Mouse (Mus musculus): ENCODE measurements around the gene Lrrc66.

Gene Lrrc66

GRCm38 (mm10) chr5:73632291-73632690 is at the start of gene Lrrc66:
TSS of gene Lrrc66 (minus strand) at chr5:73632526.
- no peak for DNase-seq (ENCODE audit: low spot score)

DNA sequence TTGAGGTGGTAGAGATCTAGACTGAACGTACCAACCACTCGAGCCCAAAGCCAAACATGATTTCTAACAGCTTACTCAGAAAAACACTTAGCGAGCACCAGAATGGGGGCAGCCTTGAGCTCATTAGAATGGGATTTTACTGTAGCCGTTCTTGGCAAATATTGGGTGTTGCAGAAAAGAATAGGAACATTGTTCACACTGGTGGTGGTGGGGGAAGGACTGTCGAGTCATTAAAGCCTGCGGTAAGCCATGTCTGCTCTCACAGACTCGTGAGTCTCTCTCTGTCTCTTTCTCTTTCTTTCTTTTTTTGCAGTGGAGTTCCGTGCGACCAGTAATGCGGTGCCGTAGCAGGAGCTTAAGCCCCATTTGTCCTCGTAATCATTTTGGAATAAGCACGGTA is 44.3 kb upstream of the Lrrc66 start:
- DNase-seq (ENCODE audit: low spot score): no peak

GRCm38 (mm10) chr5:73675604-73676003 is 43.3 kb upstream of the Lrrc66 start:
- DNase-seq (ENCODE audit: low spot score): no peak

GRCm38 (mm10) chr5:73669386-73669785 is 37.1 kb upstream of the Lrrc66 start:
- DNase-seq (ENCODE audit: low spot score): no peak

GRCm38 (mm10) chr5:73667877-73668276 is 35.6 kb upstream of the Lrrc66 start:
- no peak for DNase-seq (ENCODE audit: low spot score)

GRCm38 (mm10) chr5:73666695-73667094 is 34.4 kb upstream of the Lrrc66 start:
- DNase-seq (ENCODE audit: low spot score): no peak

DNA sequence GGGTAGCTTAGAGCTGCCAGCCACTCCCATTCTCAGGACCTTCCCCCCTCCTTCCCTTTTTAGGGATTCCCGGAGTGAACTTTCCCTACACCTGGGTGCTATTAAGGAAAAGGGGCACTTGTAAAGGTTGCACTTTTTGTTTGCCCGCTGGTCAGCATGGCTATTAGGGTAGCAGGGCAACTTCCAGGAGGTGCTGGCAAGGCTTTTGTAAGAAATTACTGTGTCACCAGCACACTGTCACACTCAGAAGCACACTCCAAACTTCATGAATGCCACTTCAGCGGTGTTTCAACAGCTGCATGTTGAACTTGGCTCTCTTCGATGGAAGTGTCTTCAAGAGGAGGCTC is 19.5 kb upstream of the Lrrc66 start:
- no peak for DNase-seq (ENCODE audit: low spot score)

- peak; percentile 54 for DNase-seq (ENCODE audit: low spot score)
These were observed 18.9 kb upstream of the Lrrc66 start, which contains the start of gene Spata18 for GRCm38 (mm10) chr5:73651061-73651854. TSS of gene Spata18 (plus strand) at chr5:73651379.

GRCm38 (mm10) chr5:73650365-73650964 is 18.1 kb upstream of the Lrrc66 start:
- peak; percentile 38 for DNase-seq (ENCODE audit: low spot score)

DNA sequence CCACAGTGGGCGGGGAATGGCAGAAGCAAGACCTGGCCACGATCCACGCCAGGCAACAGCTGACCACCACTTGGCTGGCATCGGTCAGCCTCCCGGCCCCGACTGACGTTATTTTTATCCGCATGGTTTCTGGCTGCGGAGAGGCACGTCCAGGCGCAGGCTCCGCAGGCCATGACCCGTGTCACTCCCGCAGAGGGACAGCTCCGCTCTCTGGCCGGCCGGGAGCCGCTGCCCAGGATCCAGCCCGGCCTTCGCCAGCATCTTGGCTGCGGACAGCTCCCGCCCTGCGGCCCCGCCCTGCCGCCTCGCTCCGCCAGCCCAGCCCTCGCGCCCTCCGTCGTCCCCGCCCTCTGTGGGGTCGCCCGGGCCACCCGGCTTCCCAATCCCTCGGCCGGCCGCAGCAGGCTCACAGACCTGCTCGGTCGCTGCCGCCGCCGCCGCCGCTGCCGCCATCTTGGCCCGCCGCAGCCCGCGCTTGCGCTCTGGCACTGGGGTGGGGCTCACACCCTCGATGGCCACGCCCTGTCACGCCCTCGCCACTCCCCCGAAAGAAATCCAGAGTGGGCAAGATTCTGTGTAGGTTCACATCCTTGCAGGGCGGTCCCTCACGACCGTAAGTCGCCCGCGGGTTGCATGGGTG is 15.1 kb upstream of the Lrrc66 start, which contains the start of gene Sgcb:
Gene Sgcb, minus strand, starts transcription at position 530 of the 640 bp plus-strand sequence.
- DNase-seq (ENCODE audit: low spot score): peak; percentile 85

GRCm38 (mm10) chr5:73642091-73642490 is 9.8 kb upstream of the Lrrc66 start:
- DNase-seq (ENCODE audit: low spot score): peak; percentile 50

DNA sequence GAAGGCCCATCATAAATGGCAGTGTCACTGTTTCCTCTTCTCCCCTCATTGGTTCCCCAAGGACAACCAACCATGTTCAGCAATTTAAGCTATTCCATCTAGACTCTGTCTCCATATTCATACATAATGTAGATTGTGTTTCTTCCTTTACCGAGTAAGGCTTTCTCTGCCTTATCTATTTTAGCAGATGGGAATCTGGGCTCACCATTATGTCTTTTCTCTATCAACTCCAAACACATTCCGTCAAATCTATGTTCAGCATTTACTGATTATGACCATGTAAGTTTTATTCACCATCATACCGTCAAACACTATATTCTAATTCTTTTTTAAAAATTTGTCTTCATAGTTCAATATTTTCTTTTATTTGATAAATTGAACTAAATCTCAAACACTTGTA is 8.7 kb upstream of the Lrrc66 start:
- DNase-seq (ENCODE audit: low spot score): no peak

DNA sequence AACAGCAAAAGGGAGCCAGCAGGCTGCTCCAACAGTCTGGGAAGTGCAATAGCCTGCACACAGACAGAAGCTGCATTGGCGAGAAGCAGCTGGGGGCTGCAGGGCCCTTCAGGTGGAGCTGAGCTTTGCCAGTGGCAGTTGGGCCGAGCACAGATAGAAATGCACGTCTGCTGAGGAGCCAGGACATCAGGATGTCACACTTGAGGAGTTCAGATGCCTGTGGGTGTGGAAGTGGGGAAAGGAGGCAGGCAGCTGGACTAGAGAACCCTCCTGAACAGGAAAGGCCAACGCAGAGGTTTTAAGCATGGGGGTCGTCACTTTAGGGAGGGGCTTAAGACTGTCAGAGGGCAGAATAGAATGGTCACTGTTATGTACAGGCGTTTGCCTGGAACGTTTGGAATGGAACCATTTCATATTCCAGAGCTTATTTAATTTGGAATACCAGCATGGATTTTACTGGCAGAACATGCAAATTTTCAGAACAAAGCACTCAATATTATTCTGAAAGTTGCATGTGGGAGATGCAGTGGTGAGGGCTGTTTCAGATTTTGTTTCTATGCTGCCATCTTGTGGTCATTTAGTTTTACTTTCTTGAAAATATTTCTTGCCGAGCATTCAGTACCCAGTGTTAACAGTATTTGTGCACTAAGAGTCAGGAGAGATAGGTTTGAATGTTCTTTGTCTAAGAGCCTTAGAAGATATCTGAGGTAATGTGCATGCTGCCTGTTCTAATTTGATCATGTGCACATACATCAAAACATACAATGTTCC is 5.2 kb upstream of the Lrrc66 start:
- DNase-seq (ENCODE audit: low spot score): peak; percentile 88

DNA sequence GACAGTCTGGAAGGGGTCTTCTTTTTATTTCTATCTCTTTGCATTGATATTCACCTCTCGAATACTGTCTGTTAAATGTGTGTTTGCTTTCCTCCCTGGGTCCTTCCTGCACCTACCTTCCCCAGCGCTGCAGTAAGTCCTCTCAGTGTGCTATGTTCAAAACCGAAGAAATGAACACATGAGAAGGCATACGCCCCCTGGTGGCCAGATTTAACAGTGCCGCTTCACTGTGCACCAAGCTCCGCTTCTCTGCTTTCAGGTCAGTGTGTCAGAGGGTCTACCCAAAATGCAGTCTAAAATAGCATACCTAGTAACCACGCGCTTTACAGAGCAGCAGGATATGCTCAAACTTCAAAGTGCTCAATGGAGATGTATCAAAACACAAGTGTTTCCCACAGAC is 815 bp upstream of the Lrrc66 start:
- peak; percentile 84 for DNase-seq (ENCODE audit: low spot score)

DNA sequence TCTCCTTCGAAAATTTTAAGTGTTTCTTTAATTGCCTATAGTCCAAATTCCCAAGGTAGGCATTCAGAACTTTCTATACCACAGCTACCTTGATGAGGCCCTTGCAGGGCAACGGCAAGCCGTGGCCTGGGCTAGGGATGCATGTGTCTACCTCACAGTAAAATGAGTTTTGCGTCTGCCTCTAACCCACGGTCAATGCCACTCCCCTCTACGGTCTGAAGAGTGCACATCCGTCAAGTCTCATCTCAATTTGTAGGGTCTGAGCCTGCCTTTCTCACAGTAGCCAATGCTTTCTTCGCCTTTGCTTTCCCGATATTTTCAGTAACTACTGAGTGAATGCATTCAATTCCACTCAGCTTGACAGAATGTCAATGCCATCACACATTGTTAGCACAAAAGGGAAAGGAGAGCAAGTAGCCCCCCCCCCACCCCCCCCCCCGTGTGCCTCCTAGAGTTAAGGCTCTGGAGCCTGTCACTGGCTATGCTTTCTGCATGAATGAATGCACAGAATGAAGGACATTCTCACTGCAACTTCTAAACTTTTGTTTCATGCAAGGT is 1.2 kb downstream of the Lrrc66 start:
- DNase-seq (ENCODE audit: low spot score): peak; percentile 68

DNA sequence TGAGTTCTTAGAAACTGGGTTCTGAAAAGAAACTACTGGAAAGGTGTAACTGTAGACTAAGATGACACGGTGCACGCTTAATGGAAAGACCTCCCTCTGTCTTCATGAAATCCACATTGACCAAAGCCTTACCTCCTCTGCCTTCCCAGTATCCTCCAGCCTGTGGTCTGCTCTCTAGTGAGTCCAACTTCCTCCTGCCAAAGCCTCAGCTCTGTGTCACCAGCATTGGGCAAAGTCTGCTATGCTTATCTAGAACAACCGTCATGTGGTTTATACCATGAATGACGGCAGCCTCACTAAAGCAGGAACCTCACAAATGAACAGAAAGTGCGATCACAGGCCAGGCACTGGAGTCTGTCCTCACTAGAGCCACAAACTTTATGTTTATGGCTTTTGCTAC is 2.2 kb downstream of the Lrrc66 start:
- DNase-seq (ENCODE audit: low spot score): no peak

GRCm38 (mm10) chr5:73627991-73628390 is 4.3 kb downstream of the Lrrc66 start:
- DNase-seq (ENCODE audit: low spot score): no peak

DNA sequence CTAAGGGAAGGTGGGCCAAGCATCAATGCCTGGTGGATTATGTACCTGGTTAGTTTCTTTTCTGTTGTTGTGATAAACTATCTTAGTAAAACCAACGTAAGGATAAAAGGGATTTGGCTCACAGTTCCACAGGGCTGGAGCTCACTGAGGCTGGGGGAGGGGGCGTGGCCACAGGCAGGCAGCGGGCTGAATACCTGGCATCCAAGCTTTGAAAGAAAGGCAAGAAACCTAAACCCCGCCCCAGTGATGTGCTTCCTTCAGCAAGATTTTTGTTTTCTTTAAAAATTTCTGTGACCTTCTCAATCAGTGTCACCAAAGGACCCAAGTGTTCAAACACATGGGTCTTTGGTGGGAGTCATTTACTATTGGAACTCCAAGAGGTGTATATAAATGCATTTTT is 4.8 kb downstream of the Lrrc66 start:
- DNase-seq (ENCODE audit: low spot score): no peak

DNA sequence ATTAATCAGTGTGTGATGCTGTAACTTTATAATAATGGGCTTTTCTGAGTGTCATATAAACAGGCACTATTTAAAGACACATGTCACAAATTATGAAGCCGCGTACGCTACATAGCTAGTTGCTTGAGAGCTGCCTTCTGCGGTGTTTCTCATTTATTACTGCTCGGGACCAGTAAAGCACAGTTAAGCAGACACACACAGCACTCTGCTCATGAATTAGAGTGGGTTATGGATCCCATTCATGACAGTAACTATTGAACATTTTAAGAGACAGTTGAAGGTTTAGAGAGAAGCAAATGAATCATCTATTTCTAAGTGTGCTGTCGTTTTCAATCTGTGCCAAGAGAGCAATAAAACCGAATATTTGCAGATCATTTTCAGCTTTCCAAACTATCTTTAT is 5.5 kb downstream of the Lrrc66 start:
- DNase-seq (ENCODE audit: low spot score): no peak

DNA sequence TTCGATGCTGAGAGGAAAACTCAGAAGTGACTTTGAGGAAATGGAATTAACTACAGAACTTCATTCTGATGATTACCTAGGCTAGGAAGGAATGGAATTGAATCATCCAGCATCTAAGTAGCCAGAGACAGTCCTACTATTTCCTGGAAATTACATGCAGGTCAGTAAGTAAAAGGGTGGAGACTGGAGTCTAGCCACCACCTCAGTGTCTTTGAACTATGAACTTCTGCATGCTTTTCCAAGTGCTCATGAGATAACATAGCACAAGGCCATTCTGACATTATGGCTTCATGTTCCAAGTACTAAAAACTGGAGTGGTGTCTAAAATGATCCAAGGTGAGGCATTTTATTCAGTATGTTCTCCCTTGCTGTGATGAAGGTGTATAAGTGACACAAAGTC is 6.8 kb downstream of the Lrrc66 start:
- no peak for DNase-seq (ENCODE audit: low spot score)

DNA sequence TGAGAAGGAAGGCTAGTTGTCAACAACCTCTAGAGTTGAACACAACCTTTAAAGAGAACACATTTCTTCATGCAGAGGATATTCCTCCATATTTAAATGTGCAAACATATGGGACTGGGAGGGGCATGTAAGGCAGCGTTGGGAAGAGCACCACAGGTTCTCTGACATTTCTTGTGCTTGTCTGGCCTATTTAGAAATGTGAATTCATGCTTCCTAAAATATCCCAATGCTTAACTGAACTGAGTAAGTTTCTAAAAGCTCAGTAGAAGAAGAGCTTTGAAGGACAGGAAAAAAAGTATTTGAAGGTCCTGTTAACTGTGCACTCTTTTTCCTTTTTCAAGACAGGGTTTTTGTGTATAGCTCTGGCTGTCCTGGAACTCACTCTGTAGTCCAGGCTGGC is 13.4 kb downstream of the Lrrc66 start:
- no peak for DNase-seq (ENCODE audit: low spot score)

- no peak for DNase-seq (ENCODE audit: low spot score)
These were observed 17.1 kb downstream of the Lrrc66 start for GRCm38 (mm10) chr5:73615211-73615610.
